Mouse (Mus musculus): ENCODE measurements around the gene Nudc. TPM values are rescaled to one million over a fixed set of nuclear protein-coding genes. Genes with fewer than 3 reads are reported as not detected.

Nudc gene
- polyA plus RNA-seq, 1 experiment from 2014 or later: 214 TPM

DNA sequence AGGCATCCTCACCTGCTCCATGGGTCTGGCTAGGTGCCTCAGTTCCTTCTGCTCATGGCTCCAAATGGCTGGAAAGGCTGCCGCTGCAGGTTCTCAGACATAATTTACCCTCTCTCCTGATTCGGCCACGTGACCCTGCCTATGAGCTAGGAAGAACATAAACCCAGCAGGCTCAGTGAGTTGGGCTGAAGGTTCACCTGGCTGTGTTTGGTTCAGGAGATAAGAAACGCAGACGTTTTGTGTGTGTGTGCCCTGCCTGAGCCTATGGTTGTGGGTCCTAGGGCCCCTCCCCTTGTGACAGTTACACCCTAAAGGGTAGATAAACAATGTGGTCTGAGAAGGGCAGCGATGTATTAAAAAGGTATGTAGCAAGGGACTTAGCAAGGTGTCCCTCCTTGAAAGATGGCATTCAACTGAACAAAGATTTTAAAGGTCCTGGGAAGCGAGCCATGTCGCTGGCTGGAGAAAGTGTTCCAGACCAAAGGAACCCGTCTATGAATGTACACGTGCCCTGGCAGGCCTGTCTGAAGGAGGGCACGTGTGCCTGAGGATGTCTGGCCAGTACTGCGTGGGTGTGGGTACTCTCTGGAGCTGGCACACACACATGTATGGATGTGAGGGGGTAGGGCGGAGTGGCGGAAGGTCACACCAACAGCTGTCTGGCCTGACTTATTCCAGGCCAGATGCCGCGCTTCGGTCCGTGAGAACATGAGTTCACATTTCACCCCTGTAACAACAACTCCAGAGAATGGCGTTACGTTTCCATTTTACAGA, 57.0 kb downstream of the Nudc start:
- H3K27ac ChIP-seq: peak overlapping the region; percentile 10; the same call in 1 of the 2 replicates
- peaks cover 41% of the 10 kb centered on the region for H3K27me3 ChIP-seq
- peak; percentile 71 for ATAC-seq (ENCODE audit: low read depth)
- H3K36me3 ChIP-seq: no peaks in the 10 kb centered on the region
- H3K4me3 ChIP-seq (replicated peaks): no peak overlapping the region
- DNase-seq: no peak
- H3K4me2 ChIP-seq: no peak overlapping the region
- H3K4me1 ChIP-seq (replicated peaks): peaks cover 47% of the 10 kb centered on the region
- no peak overlapping the region for H3K9ac ChIP-seq
- H3K9me3 ChIP-seq (replicated peaks): no peaks in the 10 kb centered on the region
- 64% methylated on average over 20 of the region's 20 CpGs for WGBS (ENCODE audit: insufficient replicate concordance)

DNA sequence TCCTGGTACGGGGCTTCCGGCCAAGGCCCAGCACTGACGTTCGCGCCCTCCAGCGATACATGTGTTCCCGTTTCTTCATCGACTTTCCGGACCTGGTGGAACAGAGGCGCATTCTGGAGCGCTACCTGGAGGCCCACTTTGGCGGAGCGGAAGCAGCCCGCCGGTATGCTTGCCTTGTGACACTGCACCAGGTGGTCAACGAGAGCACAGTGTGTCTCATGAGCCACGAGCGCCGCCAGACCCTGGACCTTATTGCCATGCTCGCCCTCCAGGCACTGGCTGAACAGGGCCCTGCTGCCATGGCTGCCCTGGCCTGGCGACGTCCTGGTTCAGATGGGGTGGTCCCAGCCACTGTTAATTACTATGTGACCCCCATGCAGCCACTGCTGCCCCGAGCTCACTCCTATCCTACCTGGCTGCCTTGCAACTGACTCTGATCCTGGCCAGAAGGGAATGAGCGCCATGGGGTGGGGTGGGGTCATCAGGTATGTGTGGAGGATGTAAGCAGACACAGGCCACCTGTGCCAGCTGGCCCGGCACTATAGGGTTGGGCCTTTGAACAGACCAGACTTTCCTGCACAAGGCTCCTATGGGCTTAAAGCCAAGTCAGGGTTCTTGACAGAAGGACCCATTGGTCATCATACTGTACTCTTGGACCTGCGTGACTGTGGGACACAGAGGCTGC, 59.0 kb downstream of the Nudc start:
- Histone ChIP-seq H3K4me1 (replicated peaks) (peaks cover 39% of the 10 kb centered on the region), H3K36me3 (no peaks in the 10 kb centered on the region), H3K27me3 (peaks cover 44% of the 10 kb centered on the region), H3K4me3 (replicated peaks) (no peak overlapping the region), H3K9me3 (replicated peaks) (no peaks in the 10 kb centered on the region), H3K4me2 (no peak overlapping the region), H3K27ac (no peak overlapping the region), H3K9ac (no peak overlapping the region)
- 82% methylated on average over 26 of the region's 26 CpGs for WGBS (ENCODE audit: insufficient replicate concordance)
- ATAC-seq (ENCODE audit: low read depth) (no peak), DNase-seq (no peak)

DNA sequence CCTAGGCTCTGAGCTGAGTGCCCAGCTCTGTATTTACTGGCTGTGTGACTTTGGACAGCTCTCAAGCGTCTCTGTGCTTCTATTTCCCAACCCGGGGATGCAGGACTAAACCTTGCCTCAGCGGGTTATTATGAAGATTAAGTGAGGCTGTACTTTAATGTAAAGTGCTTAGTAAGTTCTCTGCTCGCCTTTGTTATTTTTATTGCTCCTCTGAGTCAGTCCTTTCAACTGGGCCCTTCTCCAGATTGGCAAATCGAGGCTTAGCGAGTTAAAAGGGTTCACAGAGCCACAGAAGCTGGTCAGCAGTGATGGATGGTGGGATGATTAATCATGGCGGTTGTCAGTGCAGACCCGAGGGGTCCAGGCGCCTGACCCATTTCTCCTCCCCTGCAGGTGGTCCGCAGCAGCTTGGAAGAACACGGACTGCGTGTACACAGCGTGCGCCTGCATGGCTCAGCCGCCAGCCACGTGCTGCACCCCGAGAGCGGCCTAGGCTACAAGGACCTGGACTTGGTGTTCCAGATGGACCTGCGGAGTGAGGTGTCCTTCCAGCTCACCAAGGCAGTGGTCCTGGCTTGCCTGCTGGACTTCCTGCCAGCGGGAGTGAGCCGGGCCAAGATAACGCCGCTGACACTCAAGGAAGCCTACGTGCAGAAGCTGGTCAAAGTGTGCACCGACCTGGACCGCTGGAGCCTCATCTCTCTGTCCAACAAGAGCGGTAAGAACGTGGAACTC, 59.9 kb downstream of the Nudc start:
- Histone ChIP-seq H3K4me1 (replicated peaks) (peaks cover 32% of the 10 kb centered on the region), H3K27ac (no peak overlapping the region), H3K4me2 (no peak overlapping the region), H3K9ac (no peak overlapping the region), H3K9me3 (replicated peaks) (no peaks in the 10 kb centered on the region), H3K4me3 (replicated peaks) (no peak overlapping the region), H3K36me3 (no peaks in the 10 kb centered on the region), H3K27me3 (peaks cover 47% of the 10 kb centered on the region)
- ATAC-seq (ENCODE audit: low read depth) (no peak), DNase-seq (no peak)
- WGBS (ENCODE audit: insufficient replicate concordance): 77% methylated on average over 28 of the region's 28 CpGs

DNA sequence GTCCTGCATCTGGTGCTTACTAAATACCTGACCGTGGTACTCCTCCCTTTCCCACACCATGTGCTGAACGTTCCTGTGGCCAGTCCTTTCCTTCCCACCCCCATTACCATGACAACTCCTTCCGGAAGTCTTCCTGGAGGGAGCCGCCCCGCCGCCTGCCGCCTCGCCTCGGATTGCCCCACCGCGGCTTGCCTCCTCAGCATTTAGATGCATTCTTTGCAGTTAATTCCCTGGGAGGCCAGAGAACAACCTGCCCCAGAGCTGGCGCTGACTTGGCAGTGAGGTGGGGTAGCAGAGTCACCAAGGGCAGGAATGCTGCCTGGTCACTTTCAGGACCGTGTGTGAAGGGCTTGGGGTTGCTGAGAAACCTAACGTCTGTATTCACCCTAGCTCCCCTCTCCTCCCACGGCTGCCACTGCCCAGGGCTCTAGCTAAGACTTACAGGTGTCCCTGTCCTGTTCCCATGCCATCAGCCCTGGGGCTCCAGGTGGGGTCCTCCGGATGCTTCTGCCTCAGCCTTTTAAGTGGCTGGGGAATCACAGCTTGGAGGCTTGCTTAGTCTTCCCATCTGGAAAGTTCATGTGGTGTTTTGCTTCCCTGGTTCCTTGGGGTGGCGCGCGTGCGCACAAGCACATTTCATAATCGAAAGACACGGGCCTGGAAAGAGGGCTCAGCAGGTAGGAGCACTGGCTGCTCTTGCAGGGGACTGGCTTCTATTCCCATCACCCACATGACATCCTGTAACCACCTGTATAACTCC, 61.4 kb downstream of the Nudc start:
- Histone ChIP-seq H3K4me3 (replicated peaks) (no peak overlapping the region), H3K4me1 (replicated peaks) (peaks cover 39% of the 10 kb centered on the region), H3K9ac (0 out of 2 replicates have a peak overlapping the region, but pooled peaks have one; percentile 13), H3K4me2 (peak overlapping the region; percentile 19; the same call in 1 of the 2 replicates), H3K9me3 (replicated peaks) (no peaks in the 10 kb centered on the region), H3K27ac (no peak overlapping the region), H3K27me3 (peaks cover 57% of the 10 kb centered on the region), H3K36me3 (no peaks in the 10 kb centered on the region)
- DNase-seq (no peak), ATAC-seq (ENCODE audit: low read depth) (no peak)
- 13% methylated on average over 22 of the region's 22 CpGs for WGBS (ENCODE audit: insufficient replicate concordance)

Small RNAs within 50 kb of the gene (microRNA-seq; reads per million reads assigned to microRNA genes)
- gene Gm23158: not detected

Other genes with a start within 250 kb of the Nudc start
- 5.5 and 7.1 TPM in 2 replicates for gene Wdtc1, start 192.5 kb downstream of the Nudc start, polyA plus RNA-seq (2015; fragmentation: Nextera tagmentation; extraction: Ambion mirVana)
- 2.7 and 3.1 TPM in 2 replicates for gene Slc9a1, start 176.3 kb downstream of the Nudc start, polyA plus RNA-seq (2015; fragmentation: Nextera tagmentation; extraction: Ambion mirVana)
- 0.05 TPM in 1 of 2 replicates, not detected in the other for gene Tent5b, start 65.9 kb downstream of the Nudc start, polyA plus RNA-seq (2015; fragmentation: Nextera tagmentation; extraction: Ambion mirVana)
- gene Trnp1, start 47.4 kb downstream of the Nudc start, polyA plus RNA-seq (2015; fragmentation: Nextera tagmentation; extraction: Ambion mirVana): 0.06 TPM in 1 of 2 replicates, not detected in the other
- 0.45 and 0.70 TPM in 2 replicates for gene Kdf1, start 27.0 kb downstream of the Nudc start, polyA plus RNA-seq (2015; fragmentation: Nextera tagmentation; extraction: Ambion mirVana)
- gene Nr0b2, start 7.4 kb upstream of the Nudc start, polyA plus RNA-seq (2015; fragmentation: Nextera tagmentation; extraction: Ambion mirVana): 0.31 and 0.51 TPM in 2 replicates
- gene Gpatch3, start 28.7 kb upstream of the Nudc start, polyA plus RNA-seq (2015; fragmentation: Nextera tagmentation; extraction: Ambion mirVana): 4.3 and 4.6 TPM in 2 replicates
- 12.5 and 13.5 TPM in 2 replicates for gene Gpn2, start 38.4 kb upstream of the Nudc start, polyA plus RNA-seq (2015; fragmentation: Nextera tagmentation; extraction: Ambion mirVana)
- 0.77 and 0.92 TPM in 2 replicates for gene Sfn, start 56.2 kb upstream of the Nudc start, polyA plus RNA-seq (2015; fragmentation: Nextera tagmentation; extraction: Ambion mirVana)
- 1.0 and 1.1 TPM in 2 replicates for gene Zdhhc18, start 104.2 kb upstream of the Nudc start, polyA plus RNA-seq (2015; fragmentation: Nextera tagmentation; extraction: Ambion mirVana)
- gene Pigv, start 126.7 kb upstream of the Nudc start, polyA plus RNA-seq (2015; fragmentation: Nextera tagmentation; extraction: Ambion mirVana): 5.8 and 7.3 TPM in 2 replicates
- 8.0 and 9.0 TPM in 2 replicates for gene Arid1a, start 210.8 kb upstream of the Nudc start, polyA plus RNA-seq (2015; fragmentation: Nextera tagmentation; extraction: Ambion mirVana)

All from liver, embryonic 13.5 days (tissue).